Mouse (Mus musculus) bone marrow, adult 2 months (tissue): ENCODE measurements around the gene Abhd16b. TPM values are rescaled to one million over a fixed set of nuclear protein-coding genes. Genes with fewer than 3 reads are reported as not detected.

Source experiments
- H3K27ac ChIP-seq: fragments of 200-500 bp; 2 replicates; pipeline ENCODE4 v1.5.1; 2012; ENCODE audit warnings: low read depth, mild to moderate bottlenecking, control low read depth, inconsistent platforms, low read length; ENCODE audit not compliant: control insufficient read depth, poor library complexity, insufficient read depth
- H3K4me1 ChIP-seq: fragments of 200-500 bp; 2 replicates; pipeline ENCODE4 v1.6.1; 2011; ENCODE audit warnings: low read length; ENCODE audit not compliant: control insufficient read depth, insufficient read depth
- H3K4me3 ChIP-seq: fragments of 200-500 bp; replicated peaks from 2 replicates; pipeline ENCODE3; 2011; ENCODE audit warnings: mild to moderate bottlenecking, low read depth, low read length, control low read depth; ENCODE audit not compliant: control insufficient read depth
- CTCF ChIP-seq: fragments of 200-500 bp; IDR thresholded peaks from 2 replicates; pipeline ENCODE4 v1.5.1; 2011; ENCODE audit warnings: low read length, control low read depth; ENCODE audit not compliant: control insufficient read depth, insufficient read depth
- POLR2A ChIP-seq: fragments of 200-500 bp; IDR thresholded peaks from 2 replicates; pipeline ENCODE4 v1.6.1; 2011; ENCODE audit warnings: low read depth, mild to moderate bottlenecking, control low read depth, low read length, borderline replicate concordance; ENCODE audit not compliant: control insufficient read depth
- WGBS: fragments of 180-500 bp; shearing (Covaris S2); methylation state at CpG from one replicate; pipeline ENCODE4 v1.1.7; 2018; 5-methylcytosine and 5-hydroxymethylcytosine counted together
- polyA plus RNA-seq: library from polyadenylated mRNA; stranded (reverse); fragments of >200 nt; gene quantifications from 2 replicates; pipeline ENCODE4 v1.2.4, GENCODE M21; 2011; ENCODE audit warnings: low replicate concordance; ENCODE audit not compliant: missing spikeins, insufficient read depth, insufficient read length

Abhd16b gene
- not detected in 2 replicates for polyA plus RNA-seq

GRCm38 (mm10) chr2:181493156-181493927 lies at the start of gene Abhd16b:
TSS of gene Abhd16b (plus strand) at chr2:181493206.
- no peak for TF ChIP-seq POLR2A
- no peak for TF ChIP-seq CTCF
- WGBS: 91% methylated on average over 31 of the region's 31 CpGs
- no peaks in the 10 kb centered on the region; the same call in 1 of the 2 replicates for H3K4me1 ChIP-seq
- H3K4me3 ChIP-seq: no peak within 1 kb of the TSS
- H3K27ac ChIP-seq: no peak within 1 kb of the TSS

GRCm38 (mm10) chr2:181452181-181452580 lies 40.8 kb upstream of the Abhd16b start:
- Histone ChIP-seq H3K4me3 (no peak overlapping the region), H3K27ac (no peak overlapping the region), H3K4me1 (no peaks in the 10 kb centered on the region)
- WGBS: 86% methylated on average over 4 of the region's 4 CpGs
- TF ChIP-seq CTCF (no peak), POLR2A (no peak)

GRCm38 (mm10) chr2:181453274-181453673 lies 39.7 kb upstream of the Abhd16b start:
- Histone ChIP-seq H3K4me3 (no peak overlapping the region), H3K27ac (no peak overlapping the region), H3K4me1 (no peaks in the 10 kb centered on the region)
- TF ChIP-seq POLR2A (no peak), CTCF (peak; percentile 43; the same call in 1 of the 2 replicates)
- WGBS: 77% methylated on average over 1 of the region's 1 CpGs

GRCm38 (mm10) chr2:181455899-181456298 lies 37.1 kb upstream of the Abhd16b start:
- Histone ChIP-seq H3K4me3 (no peak overlapping the region), H3K4me1 (no peaks in the 10 kb centered on the region), H3K27ac (no peak overlapping the region)
- no peak for TF ChIP-seq POLR2A
- TF ChIP-seq CTCF: no peak
- 80% methylated on average over 2 of the region's 2 CpGs for WGBS

- 11% methylated on average over 15 of the region's 15 CpGs for WGBS
- H3K4me1 ChIP-seq: no peaks in the 10 kb centered on the region
- TF ChIP-seq POLR2A: no peak
- no peak for TF ChIP-seq CTCF
- no peak overlapping the region for H3K4me3 ChIP-seq
- no peak overlapping the region for H3K27ac ChIP-seq
Measured at GRCm38 (mm10) chr2:181457831-181458230, 35.2 kb upstream of the Abhd16b start.

GRCm38 (mm10) chr2:181458411-181459152 lies 34.4 kb upstream of the Abhd16b start:
- peak overlapping the region; percentile 69 for H3K4me3 ChIP-seq
- H3K4me1 ChIP-seq: no peaks in the 10 kb centered on the region
- H3K27ac ChIP-seq: peak overlapping the region; percentile 65; the same call in 1 of the 2 replicates
- 2% methylated on average over 67 of the region's 72 CpGs for WGBS
- no peak for TF ChIP-seq POLR2A
- TF ChIP-seq CTCF: no peak

GRCm38 (mm10) chr2:181459153-181459672 lies 33.8 kb upstream of the Abhd16b start, which contains the start of gene Zbtb46:
TSS of gene Zbtb46 (minus strand) at chr2:181459426.
- TF ChIP-seq POLR2A (no peak), CTCF (no peak)
- Histone ChIP-seq H3K4me3 (peak within 1 kb of the TSS; percentile 79), H3K4me1 (no peaks in the 10 kb centered on the region), H3K27ac (peak within 1 kb of the TSS; percentile 93)
- WGBS: 2% methylated on average over 83 of the region's 83 CpGs

GRCm38 (mm10) chr2:181459673-181460621 lies 33.1 kb upstream of the Abhd16b start:
- WGBS: 5% methylated on average over 70 of the region's 71 CpGs
- peak overlapping the region; percentile 79 for H3K4me3 ChIP-seq
- peak overlapping the region; percentile 93 for H3K27ac ChIP-seq
- H3K4me1 ChIP-seq: no peaks in the 10 kb centered on the region
- TF ChIP-seq CTCF: no peak
- TF ChIP-seq POLR2A: peak; percentile 55; the same call in 1 of the 2 replicates
